Mouse (Mus musculus) CD4-positive, CD25-positive, alpha-beta regulatory T cell, adult 2 months (primary cell): ENCODE measurements around the gene U2af1.

Source experiments
- DNase-seq: peaks from one replicate; pipeline ENCODE4 v3.0.0-alpha.2; 2012; ENCODE audit warnings: low read depth, low spot score

U2af1 gene

DNA sequence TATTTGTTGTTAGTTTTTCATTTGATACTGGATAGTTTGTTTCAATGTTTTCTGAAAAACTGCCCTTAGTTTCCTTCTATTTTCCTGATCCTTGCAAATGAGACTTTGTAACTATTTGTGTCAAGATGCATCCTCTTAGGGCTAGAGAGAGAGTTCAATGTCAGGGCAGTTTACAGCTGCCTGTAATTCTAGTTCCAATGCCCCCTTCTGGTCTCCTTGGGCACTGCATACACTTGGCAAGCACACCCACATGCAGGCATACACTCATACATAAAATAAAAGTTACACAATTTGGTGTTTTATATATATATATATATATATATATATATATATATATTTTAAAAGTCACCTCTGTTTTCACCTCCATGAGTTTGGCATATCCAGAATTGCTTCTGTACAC is 4.2 kb upstream of the U2af1 start:
- DNase-seq, result peak; percentile 54

DNA sequence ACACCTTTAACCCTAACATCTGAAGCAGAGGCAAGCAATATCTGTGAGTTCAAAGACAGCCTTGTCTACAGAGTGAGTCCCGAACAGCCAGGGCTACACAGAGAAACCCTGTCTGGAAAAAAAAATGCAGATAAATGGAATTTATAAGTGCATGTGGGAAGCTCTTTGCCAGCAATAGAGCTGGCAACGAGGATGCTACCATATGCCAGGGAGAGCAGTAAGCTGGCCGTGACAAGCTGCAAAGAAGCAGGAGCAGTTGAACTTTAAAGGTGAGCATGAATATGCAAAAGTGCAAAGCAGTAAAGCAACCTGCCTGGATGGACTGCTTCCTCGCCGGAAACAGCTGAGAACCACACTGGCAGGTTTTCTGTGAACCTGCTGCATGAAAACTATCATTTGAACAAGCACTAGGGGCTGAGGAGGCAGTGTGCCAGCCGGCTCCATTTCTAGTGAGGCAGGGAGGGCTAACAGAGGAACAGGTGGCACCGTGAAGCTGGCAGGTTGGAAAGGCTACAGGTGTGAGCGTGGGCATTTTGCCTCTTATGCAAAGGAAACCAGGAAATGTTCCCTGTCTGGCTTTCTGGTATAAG is 2.1 kb upstream of the U2af1 start:
- no peak for DNase-seq

- DNase-seq, result no peak
These were observed 590 bp downstream of the U2af1 start for GRCm38 (mm10) chr17:31658136-31658467.

- no peak for DNase-seq
These were observed 1.3 kb downstream of the U2af1 start for GRCm38 (mm10) chr17:31657141-31657983.

DNA sequence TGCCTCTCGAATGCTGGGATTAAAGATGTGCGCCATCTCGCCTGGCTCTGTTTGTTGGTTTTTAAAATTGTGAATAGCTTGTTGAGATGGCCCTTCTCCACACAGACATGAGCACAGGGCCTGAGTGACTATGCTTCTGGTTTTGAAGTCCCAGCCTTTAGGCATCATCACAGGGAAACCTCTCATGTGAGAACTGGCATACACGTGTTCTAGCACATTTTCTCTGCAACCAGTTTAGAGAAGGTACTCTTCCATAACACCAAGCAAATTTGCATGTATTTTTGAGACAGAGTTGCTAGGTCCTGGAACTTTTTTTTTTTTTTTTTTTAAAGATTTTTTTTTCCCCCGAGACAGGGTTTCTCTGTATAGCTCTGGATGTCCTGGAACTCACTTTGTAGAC is 2.0 kb downstream of the U2af1 start:
- no peak for DNase-seq

GRCm38 (mm10) chr17:31655366-31655765 is 3.3 kb downstream of the U2af1 start:
- no peak for DNase-seq

DNA sequence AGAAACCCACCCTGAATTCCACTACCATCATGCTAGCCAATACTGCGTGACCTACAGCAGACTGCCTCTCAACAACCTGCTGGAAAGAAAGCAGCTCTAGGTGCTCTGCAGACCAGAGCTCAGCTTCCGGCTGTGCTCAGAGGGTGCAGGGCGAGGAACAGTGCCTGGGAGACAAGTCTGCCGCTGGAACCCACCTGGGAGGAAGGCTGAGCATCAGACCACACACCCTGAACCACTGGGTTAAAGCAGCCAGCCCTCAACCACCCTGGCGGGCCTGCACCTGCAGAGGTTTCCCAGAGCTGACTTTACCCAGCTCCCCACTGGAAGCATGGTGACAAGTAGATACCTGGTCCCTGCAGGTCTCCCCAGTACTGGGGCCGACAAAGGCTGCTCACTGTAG is 5.4 kb downstream of the U2af1 start:
- no peak for DNase-seq

DNA sequence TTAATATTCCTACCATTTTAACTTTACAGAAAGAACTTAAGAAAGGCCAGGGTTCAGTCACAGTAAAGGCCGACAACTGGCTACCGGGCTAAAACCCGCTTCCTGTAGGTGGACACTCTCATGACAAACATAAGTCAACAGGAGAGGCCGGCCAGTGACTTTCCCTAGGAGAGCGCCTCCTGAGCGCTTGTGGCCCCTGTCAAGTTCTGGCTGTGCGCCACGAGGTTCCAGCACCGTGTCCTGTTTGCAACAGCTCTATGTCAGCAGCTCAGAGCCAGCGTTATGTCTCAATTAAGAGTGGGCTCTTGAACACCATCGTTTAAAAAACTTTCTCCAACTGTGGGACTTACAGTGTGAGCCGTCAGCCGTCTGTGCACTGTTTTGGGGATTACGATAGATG is 6.5 kb downstream of the U2af1 start:
- no peak for DNase-seq

DNA sequence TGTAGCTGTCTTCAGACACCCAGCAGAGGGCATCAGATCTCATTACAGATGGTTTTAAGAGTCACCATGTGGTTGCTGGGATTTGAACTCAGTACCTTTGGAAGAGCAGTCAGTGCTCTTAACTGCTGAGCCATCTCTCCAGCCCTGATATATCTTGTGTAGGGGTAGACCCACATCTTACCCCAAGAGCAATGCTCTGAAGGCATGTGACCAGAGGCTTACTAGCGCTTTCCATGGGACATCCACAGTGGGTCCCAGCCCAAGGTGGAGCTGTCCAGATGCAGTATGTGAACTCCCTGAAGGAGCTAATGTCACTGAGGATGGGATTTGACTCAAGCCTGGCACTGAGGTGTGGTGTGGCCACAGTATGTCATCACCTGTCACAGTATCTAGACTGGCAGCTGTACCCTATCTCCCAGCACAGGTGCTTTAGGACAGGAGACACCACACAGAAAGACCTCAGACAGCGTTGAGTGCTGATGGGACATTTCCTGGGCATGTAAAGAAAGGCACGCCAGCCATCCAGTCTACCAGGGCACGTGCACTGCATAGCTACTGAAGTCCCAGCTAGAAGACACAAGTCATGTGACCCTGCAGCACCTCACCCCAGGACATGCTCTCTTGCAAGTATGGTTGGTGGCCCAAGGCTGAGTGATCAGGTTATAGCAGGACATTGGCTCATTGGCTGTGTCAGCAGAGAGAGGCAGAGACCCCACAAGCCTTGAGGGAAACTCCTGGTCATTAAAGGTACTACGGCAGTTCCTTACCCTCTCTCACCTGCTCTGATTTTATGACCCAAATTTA is 12.3 kb downstream of the U2af1 start:
- no peak for DNase-seq

DNA sequence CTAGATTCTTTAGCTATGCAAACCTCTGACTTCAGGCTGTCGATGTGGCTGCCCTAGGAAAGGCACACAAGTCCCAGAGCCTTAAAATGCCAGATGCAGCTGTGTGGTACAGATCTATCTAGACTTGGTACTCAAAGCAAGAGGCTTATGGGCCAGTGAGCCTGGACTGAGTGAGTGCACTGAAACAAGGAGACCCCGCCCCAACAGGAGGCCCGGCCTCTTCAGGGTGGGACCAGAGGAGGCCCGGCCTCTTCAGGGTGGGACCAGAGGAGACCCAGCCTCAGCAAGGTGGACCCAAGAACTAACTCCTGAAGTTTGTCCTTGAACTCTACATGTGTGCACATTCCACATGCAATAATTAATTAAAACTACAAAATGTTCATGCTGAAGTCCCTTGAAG is 15.8 kb downstream of the U2af1 start:
- DNase-seq, result no peak

- no peak for DNase-seq
These were observed 16.4 kb downstream of the U2af1 start for GRCm38 (mm10) chr17:31642331-31642730.

DNA sequence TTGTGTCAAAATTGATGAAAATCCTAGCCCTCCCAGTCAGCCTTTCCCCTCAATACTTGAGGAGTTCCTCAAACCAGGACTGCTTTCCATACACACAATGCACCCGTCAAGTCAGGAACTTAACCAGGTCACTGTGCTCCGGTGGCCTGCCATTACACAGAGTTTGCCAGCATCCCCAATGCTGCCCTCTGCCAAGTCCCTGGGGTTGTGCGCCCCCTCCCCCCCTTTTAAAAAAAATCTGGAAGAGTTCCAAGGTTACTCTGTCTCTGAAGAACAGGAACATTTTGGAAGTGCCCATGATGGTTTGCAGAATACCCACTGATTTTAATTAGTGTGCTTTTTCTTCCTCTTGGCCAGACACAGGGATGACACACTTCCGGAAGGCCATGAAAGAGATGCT is 19.0 kb downstream of the U2af1 start:
- DNase-seq, result no peak

DNA sequence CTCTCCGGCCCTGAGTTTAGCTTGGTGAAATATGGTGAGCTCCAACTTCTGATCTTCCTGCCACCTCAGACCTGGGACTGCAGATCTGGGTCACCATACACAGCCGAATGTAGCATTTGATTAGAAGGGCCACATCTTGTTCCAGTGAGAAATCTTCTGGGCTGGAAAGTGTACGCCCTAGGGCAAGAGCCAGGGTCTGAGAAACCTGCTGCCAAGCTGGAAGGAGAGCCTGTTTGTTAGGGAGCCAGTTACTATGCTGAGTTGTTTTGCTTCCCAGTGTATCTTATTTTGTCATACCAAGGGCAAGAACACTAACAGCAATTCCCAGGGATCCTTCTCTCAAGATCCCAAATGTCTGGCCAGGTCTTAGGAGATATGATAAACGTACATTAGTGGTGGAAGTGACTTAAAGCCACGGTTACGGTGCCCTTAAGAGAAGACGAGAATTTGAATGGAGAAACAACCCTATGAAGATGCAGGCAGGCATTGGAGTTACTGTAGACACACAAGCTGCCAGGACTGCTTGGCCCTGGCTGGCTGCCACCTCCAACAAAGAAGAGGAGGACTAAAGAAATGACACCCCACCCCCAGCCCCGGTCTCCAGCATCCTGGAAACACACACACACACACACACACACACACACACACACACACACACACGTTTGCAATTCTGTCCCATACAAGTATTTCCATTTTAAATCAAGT is 20.7 kb downstream of the U2af1 start:
- DNase-seq, result no peak

DNA sequence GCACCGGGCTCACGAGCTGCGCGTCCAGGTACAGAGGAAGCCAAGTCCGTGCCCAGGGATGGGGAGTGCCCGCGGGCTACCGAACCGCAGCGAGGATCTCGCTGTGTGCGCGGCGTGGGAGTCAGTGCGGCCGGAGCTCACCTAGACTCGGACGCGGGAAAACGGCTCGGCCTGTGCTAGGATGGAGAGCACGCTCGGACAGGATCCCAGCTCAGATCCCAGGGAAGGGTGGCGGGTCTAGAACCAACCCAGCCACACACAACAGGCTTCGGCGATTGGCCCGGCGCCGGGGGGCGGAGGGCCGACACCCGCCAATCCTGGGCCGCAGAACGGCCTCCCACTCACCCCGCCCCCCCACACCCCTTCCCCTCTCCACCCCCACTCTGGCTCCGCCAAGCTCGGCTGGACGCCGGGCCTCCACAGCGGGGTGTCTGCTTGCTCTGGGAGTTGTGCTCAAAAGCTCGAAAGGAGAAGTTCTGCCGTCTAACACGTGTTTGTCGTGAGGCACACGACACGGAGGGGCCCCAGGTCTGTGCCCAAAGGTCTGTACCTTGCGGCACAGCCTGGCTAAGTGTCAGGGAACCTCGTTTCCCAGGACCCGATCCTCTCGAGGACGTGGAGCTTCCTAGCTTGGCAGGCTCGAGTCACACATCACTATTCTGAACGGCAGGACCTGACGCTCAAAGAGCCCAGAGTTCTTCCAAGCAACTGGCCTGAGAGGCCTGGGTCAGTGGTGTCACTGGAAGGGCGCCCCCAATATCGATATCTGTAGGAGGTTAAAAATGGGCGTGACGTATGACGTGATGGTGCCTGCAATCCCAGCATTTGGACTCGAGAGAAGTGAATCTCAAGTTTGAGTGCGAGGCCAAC is 21.5 kb downstream of the U2af1 start, which contains the start of gene Cbs:
Gene Cbs, minus strand, starts transcription at position 297 of the 870 bp plus-strand sequence.
- peak; percentile 38 for DNase-seq

DNA sequence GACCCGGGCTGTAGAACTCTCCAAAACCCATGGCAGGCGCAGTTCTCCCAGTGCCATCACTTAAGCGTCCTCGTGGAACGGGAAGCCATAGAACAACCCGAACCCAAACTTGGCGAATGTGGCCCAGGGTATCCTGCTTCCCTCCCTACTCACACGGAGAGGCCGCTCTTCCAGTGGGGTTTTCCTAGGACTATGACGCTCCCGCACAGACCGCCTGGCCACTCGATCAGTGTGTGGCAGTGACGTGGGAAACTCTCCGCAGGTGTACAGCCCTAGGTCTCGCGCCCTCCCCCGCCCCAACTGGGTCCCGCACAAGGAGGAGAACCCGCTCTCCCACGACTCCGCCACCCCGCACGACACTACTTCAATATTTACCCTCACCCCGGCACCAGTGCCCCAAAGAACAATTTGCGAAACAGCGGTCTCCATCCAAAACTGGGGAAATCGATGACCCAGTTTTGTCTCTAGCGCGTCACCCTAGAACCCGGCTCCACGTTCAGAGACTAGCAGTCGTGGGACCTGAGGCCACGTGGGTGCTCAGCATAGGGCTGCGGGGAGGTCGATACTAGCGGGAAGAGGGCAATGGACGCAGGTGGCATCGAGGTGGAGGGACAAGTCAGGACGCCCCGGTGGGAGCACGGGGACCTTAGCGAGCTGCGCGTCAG is 22.3 kb downstream of the U2af1 start:
- DNase-seq, result no peak

DNA sequence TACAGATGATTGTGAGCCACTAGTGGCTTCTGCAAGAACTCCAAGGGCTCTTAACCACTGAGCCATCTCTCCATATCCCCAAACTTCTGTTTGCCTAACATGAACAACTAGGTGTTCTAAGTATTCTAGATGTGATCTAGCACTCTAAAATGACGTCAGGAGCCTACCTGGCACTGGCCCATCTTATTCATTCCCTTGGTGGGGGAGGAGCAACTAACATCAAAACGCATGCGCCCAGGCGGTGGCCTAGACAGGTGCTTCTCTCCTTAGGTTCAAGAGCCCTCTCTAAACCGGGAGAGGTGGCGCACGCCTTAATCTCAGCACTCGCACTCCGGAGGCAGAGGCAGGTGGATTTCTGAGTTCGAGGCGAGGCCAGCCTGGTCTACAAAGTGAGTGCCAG is 22.9 kb downstream of the U2af1 start:
- no peak for DNase-seq

- no peak for DNase-seq
These were observed 23.8 kb downstream of the U2af1 start for GRCm38 (mm10) chr17:31634896-31635295.

- no peak for DNase-seq
These were observed 25.7 kb downstream of the U2af1 start for GRCm38 (mm10) chr17:31633007-31633406.

DNA sequence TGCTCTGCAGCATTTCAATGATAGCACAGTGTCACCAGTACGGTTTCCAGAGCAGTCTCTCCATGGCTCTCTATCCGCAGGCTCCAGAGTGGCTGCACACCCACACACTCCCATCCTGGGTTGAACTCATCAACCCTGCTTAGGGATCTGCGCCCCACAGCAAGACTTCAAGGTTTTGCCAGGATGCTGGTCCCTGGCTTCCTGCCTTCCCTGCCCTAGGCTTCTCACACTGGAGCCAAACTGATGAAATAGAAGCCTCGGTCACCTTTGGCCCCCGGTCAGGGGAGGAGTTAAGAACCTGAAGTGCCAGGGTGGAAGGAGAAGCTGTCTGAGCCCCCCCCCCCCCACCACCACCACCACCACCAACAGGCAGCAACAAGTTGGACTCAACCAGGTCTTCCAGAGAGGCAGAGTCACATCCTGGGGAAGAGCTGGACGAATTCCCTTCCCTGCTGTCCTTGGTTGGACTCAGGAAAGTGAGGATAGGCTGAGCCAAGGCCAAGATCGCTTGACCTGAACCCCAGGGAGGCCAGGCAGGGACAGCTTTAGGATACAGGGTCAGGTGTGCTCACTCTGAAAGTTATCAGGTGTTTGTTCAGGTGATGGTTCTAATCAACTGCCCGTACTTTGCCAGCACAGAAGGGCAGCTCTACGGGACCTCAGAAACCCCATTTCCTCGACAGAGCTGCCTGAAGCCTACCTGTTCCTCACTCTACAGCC is 27.5 kb downstream of the U2af1 start:
- DNase-seq, result no peak

GRCm38 (mm10) chr17:31627961-31628360 is 30.7 kb downstream of the U2af1 start:
- DNase-seq, result no peak
